Mouse (Mus musculus): Measurements from ENCODE around the gene Trappc2l. TPM values are rescaled to one million over a fixed set of nuclear protein-coding genes. Genes with fewer than 3 reads are reported as not detected.

Gene Trappc2l
- polyA plus RNA-seq, 1 experiment: 302 TPM

- whole genome bisulfite sequencing: 91% methylated on average over 9 of the region's 9 CpGs
- no peak overlapping the region for H3K4me3 ChIP-seq (ENCODE audit: insufficient read depth, low read depth, low read length)
- H3K27me3 ChIP-seq (replicated peaks; ENCODE audit: control insufficient read depth, insufficient read depth, low read length): no peaks in the 10 kb centered on the region
- DNase-seq: no peak
- no peaks in the 10 kb centered on the region for H3K36me3 ChIP-seq (ENCODE audit: control insufficient read depth, insufficient read depth, low read length)
- TF ChIP-seq CTCF (conservative IDR thresholded peaks at IDR 0.05; ENCODE audit: insufficient read depth, insufficient read length, low read depth, low read length) (no peak), POLR2A (IDR thresholded peaks at IDR 0.05; ENCODE audit: low read depth, low read length) (no peak)
- H3K27ac ChIP-seq (ENCODE audit: insufficient read depth, low read depth, low read length): no peak overlapping the region
- H3K4me1 ChIP-seq (ENCODE audit: control insufficient read depth, insufficient read depth, low read length): peaks cover 19% of the 10 kb centered on the region
Observed at GRCm38 (mm10) chr8:122584981-122585380, 26.5 kb upstream of the Trappc2l start.

GRCm38 (mm10) chr8:122585411-122585891 lies 26.0 kb upstream of the Trappc2l start:
- Histone ChIP-seq H3K4me1 (ENCODE audit: control insufficient read depth, insufficient read depth, low read length) (peaks cover 19% of the 10 kb centered on the region), H3K36me3 (ENCODE audit: control insufficient read depth, insufficient read depth, low read length) (no peaks in the 10 kb centered on the region), H3K27me3 (replicated peaks; ENCODE audit: control insufficient read depth, insufficient read depth, low read length) (no peaks in the 10 kb centered on the region), H3K27ac (ENCODE audit: insufficient read depth, low read depth, low read length) (peak overlapping the region; percentile 58; the same call in 1 of the 2 replicates), H3K4me3 (ENCODE audit: insufficient read depth, low read depth, low read length) (no peak overlapping the region)
- 44% methylated on average over 14 of the region's 14 CpGs for WGBS
- peak; percentile 57 for DNase-seq
- no peak for TF ChIP-seq CTCF (conservative IDR thresholded peaks at IDR 0.05; ENCODE audit: insufficient read depth, insufficient read length, low read depth, low read length)
- TF ChIP-seq POLR2A (IDR thresholded peaks at IDR 0.05; ENCODE audit: low read depth, low read length): no peak

GRCm38 (mm10) chr8:122586171-122586570 lies 25.3 kb upstream of the Trappc2l start:
- H3K4me1 ChIP-seq (ENCODE audit: control insufficient read depth, insufficient read depth, low read length): peaks cover 19% of the 10 kb centered on the region
- no peak overlapping the region for H3K27ac ChIP-seq (ENCODE audit: insufficient read depth, low read depth, low read length)
- no peak overlapping the region for H3K4me3 ChIP-seq (ENCODE audit: insufficient read depth, low read depth, low read length)
- 57% methylated on average over 7 of the region's 7 CpGs for WGBS
- no peak for TF ChIP-seq CTCF (conservative IDR thresholded peaks at IDR 0.05; ENCODE audit: insufficient read depth, insufficient read length, low read depth, low read length)
- no peak for TF ChIP-seq POLR2A (IDR thresholded peaks at IDR 0.05; ENCODE audit: low read depth, low read length)
- peak; percentile 42 for DNase-seq
- H3K36me3 ChIP-seq (ENCODE audit: control insufficient read depth, insufficient read depth, low read length): no peaks in the 10 kb centered on the region
- no peaks in the 10 kb centered on the region for H3K27me3 ChIP-seq (replicated peaks; ENCODE audit: control insufficient read depth, insufficient read depth, low read length)

GRCm38 (mm10) chr8:122586749-122587148 lies 24.7 kb upstream of the Trappc2l start:
- peaks cover 19% of the 10 kb centered on the region for H3K4me1 ChIP-seq (ENCODE audit: control insufficient read depth, insufficient read depth, low read length)
- no peaks in the 10 kb centered on the region for H3K36me3 ChIP-seq (ENCODE audit: control insufficient read depth, insufficient read depth, low read length)
- no peaks in the 10 kb centered on the region for H3K27me3 ChIP-seq (replicated peaks; ENCODE audit: control insufficient read depth, insufficient read depth, low read length)
- no peak overlapping the region for H3K4me3 ChIP-seq (ENCODE audit: insufficient read depth, low read depth, low read length)
- no peak for DNase-seq
- no peak for TF ChIP-seq POLR2A (IDR thresholded peaks at IDR 0.05; ENCODE audit: low read depth, low read length)
- TF ChIP-seq CTCF (conservative IDR thresholded peaks at IDR 0.05; ENCODE audit: insufficient read depth, insufficient read length, low read depth, low read length): no peak
- no peak overlapping the region for H3K27ac ChIP-seq (ENCODE audit: insufficient read depth, low read depth, low read length)
- WGBS: 68% methylated on average over 10 of the region's 10 CpGs

- Histone ChIP-seq H3K4me1 (ENCODE audit: control insufficient read depth, insufficient read depth, low read length) (no peaks in the 10 kb centered on the region), H3K36me3 (ENCODE audit: control insufficient read depth, insufficient read depth, low read length) (no peaks in the 10 kb centered on the region), H3K4me3 (ENCODE audit: insufficient read depth, low read depth, low read length) (no peak overlapping the region), H3K27me3 (replicated peaks; ENCODE audit: control insufficient read depth, insufficient read depth, low read length) (no peaks in the 10 kb centered on the region), H3K27ac (ENCODE audit: insufficient read depth, low read depth, low read length) (no peak overlapping the region)
- DNase-seq: no peak
- TF ChIP-seq POLR2A (IDR thresholded peaks at IDR 0.05; ENCODE audit: low read depth, low read length) (no peak), CTCF (conservative IDR thresholded peaks at IDR 0.05; ENCODE audit: insufficient read depth, insufficient read length, low read depth, low read length) (no peak)
- 77% methylated on average over 12 of the region's 12 CpGs for WGBS
Observed at GRCm38 (mm10) chr8:122593240-122593639, 18.2 kb upstream of the Trappc2l start.

GRCm38 (mm10) chr8:122593783-122594507 lies 17.5 kb upstream of the Trappc2l start:
- TF ChIP-seq CTCF (conservative IDR thresholded peaks at IDR 0.05; ENCODE audit: insufficient read depth, insufficient read length, low read depth, low read length) (no peak), POLR2A (IDR thresholded peaks at IDR 0.05; ENCODE audit: low read depth, low read length) (no peak)

GRCm38 (mm10) chr8:122596031-122596430 lies 15.4 kb upstream of the Trappc2l start:
- no peak for DNase-seq
- no peaks in the 10 kb centered on the region for H3K36me3 ChIP-seq (ENCODE audit: control insufficient read depth, insufficient read depth, low read length)
- no peaks in the 10 kb centered on the region for H3K27me3 ChIP-seq (replicated peaks; ENCODE audit: control insufficient read depth, insufficient read depth, low read length)
- no peak overlapping the region for H3K4me3 ChIP-seq (ENCODE audit: insufficient read depth, low read depth, low read length)
- WGBS: 69% methylated on average over 4 of the region's 4 CpGs
- no peak overlapping the region for H3K27ac ChIP-seq (ENCODE audit: insufficient read depth, low read depth, low read length)
- TF ChIP-seq CTCF (conservative IDR thresholded peaks at IDR 0.05; ENCODE audit: insufficient read depth, insufficient read length, low read depth, low read length) (no peak), POLR2A (IDR thresholded peaks at IDR 0.05; ENCODE audit: low read depth, low read length) (no peak)
- H3K4me1 ChIP-seq (ENCODE audit: control insufficient read depth, insufficient read depth, low read length): peaks cover 5% of the 10 kb centered on the region; the same call in 1 of the 2 replicates

More at GRCm38 (mm10) chr8:122593783-122594507, 17.5 kb upstream of the Trappc2l start:
- no peak overlapping the region for H3K27ac ChIP-seq (ENCODE audit: insufficient read depth, low read depth, low read length)
- no peaks in the 10 kb centered on the region for H3K36me3 ChIP-seq (ENCODE audit: control insufficient read depth, insufficient read depth, low read length)
- no peaks in the 10 kb centered on the region for H3K27me3 ChIP-seq (replicated peaks; ENCODE audit: control insufficient read depth, insufficient read depth, low read length)
- 90% methylated on average over 19 of the region's 19 CpGs for WGBS
- no peaks in the 10 kb centered on the region for H3K4me1 ChIP-seq (ENCODE audit: control insufficient read depth, insufficient read depth, low read length)
- DNase-seq: no peak
- no peak overlapping the region for H3K4me3 ChIP-seq (ENCODE audit: insufficient read depth, low read depth, low read length)
